Comparison of ENCODE assay signal across 31 mouse cellular contexts in the genomic region with DNA sequence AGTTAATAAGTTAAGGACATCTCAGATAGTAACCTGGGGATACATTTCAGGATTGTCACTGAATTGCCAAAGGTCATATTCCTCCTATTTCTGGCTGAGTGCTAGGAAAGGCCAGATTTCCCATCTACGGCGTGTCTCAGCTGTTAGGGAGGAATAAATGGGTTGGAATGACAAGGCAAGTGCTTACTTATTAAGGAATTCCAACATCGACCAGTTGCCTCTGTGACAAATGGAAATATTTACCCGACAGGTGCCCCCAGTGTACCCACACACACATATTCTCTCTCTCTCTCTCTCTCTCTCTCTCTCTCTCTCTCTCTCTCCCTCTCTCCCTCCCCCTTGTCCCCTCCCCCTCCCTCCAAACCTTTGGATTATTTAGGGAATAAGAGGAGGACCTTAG. TPM values are rescaled to one million over a fixed set of nuclear protein-coding genes. Genes with fewer than 3 reads are reported as not detected.
DNase-seq lines count a peak whose midpoint lies in the region; ATAC-seq and TF ChIP-seq lines count a peak whose summit lies in the region.
"Had no signal": no experiment of that assay in that cellular context is flagged by ENCODE, and none has a peak within 500 bp of the region (broad histone marks: within the 10 kb centered on the region; RNA-seq: fewer than 3 reads in every experiment).

No protein-coding gene starts in this region.

- no peak for TF ChIP-seq EP300 in liver, postnatal 0 days (IDR thresholded peaks at IDR 0.05; ENCODE audit: low read depth)

- DNase-seq in embryonic facial prominence, embryonic 14.5 days (ENCODE audit: low spot score): no peak
- no peak for DNase-seq in embryonic facial prominence, embryonic 10.5 days (ENCODE audit: low spot score)
- DNase-seq in kidney, adult 2 months: peak; percentile 35
- no peak for DNase-seq in kidney, adult 18-20 months
- peak; percentile 75 for DNase-seq in liver, adult 2 months (ENCODE audit: extremely low read depth, low read depth, low spot score)
- DNase-seq in liver, postnatal 0 days: no peak
- DNase-seq: adrenal gland, adult 8-10 months; cerebellum, adult 8-10 months; cerebellum, postnatal 36 days; gastrocnemius, postnatal 10 days; kidney, postnatal 25 days; lung, postnatal 4 days; right cerebral cortex, adult 18-20 months; spleen, adult 18-20 months; thymus, adult 18-20 months; thymus, postnatal 25 days had no signal

- no peaks in the 10 kb centered on the region for H3K9me3 ChIP-seq in embryonic facial prominence, embryonic 14.5 days (ENCODE audit: control insufficient read depth, low read length)
- H3K9me3 ChIP-seq in embryonic facial prominence, embryonic 10.5 days: no peaks in the 10 kb centered on the region
- H3K9me3 ChIP-seq in liver, postnatal 0 days (ENCODE audit: low read length): no peaks in the 10 kb centered on the region
- no peaks in the 10 kb centered on the region for H3K9me3 ChIP-seq in forebrain, embryonic 15.5 days
- H3K9me3 ChIP-seq: embryonic facial prominence, embryonic 13.5 days; forebrain, embryonic 12.5 days; G1E; hindbrain, embryonic 15.5 days; intestine, embryonic 15.5 days; liver, embryonic 12.5 days; megakaryocyte, embryonic 14.5 days; midbrain, embryonic 13.5 days had no signal

- no peak for TF ChIP-seq POLR2A in kidney, adult 2 months (IDR thresholded peaks at IDR 0.05; ENCODE audit: low read depth, low read length)
- no peak for TF ChIP-seq POLR2A in liver, adult 2 months (IDR thresholded peaks at IDR 0.05; ENCODE audit: extremely low read depth, insufficient read depth, low read length)

- no peak for ATAC-seq in embryonic facial prominence, embryonic 14.5 days (ENCODE audit: low read depth)
- ATAC-seq in liver, postnatal 0 days: no peak
- no peak for ATAC-seq in forebrain, embryonic 15.5 days (replicated peaks)
- ATAC-seq: intestine, embryonic 15.5 days; liver, embryonic 12.5 days; midbrain, embryonic 13.5 days had no signal

- TF ChIP-seq CTCF in kidney, adult 2 months (conservative IDR thresholded peaks at IDR 0.05; ENCODE audit: insufficient read depth, insufficient read length, low read depth, low read length): no peak
- TF ChIP-seq CTCF in liver, adult 2 months (IDR thresholded peaks at IDR 0.05; ENCODE audit: low read depth, low read length): no peak
- no peak for TF ChIP-seq CTCF in liver, postnatal 0 days (IDR thresholded peaks at IDR 0.05; ENCODE audit: low read depth)

- H3K4me2 ChIP-seq in embryonic facial prominence, embryonic 14.5 days (ENCODE audit: low read depth, low read length): no peak overlapping the region
- no peak overlapping the region for H3K4me2 ChIP-seq in liver, postnatal 0 days (ENCODE audit: low read depth, low read length)
- no peak overlapping the region for H3K4me2 ChIP-seq in forebrain, embryonic 15.5 days (replicated peaks)
- H3K4me2 ChIP-seq: embryonic facial prominence, embryonic 13.5 days; forebrain, embryonic 12.5 days; hindbrain, embryonic 15.5 days; intestine, embryonic 15.5 days; liver, embryonic 12.5 days; midbrain, embryonic 13.5 days had no signal

- no peaks in the 10 kb centered on the region for H3K27me3 ChIP-seq in embryonic facial prominence, embryonic 14.5 days (replicated peaks; ENCODE audit: control insufficient read depth, insufficient read depth, low read length)
- no peaks in the 10 kb centered on the region for H3K27me3 ChIP-seq in embryonic facial prominence, embryonic 10.5 days (replicated peaks; ENCODE audit: low read depth, poor library complexity, severe bottlenecking)
- H3K27me3 ChIP-seq in kidney, adult 2 months (replicated peaks; ENCODE audit: control insufficient read depth, insufficient read depth, low read length): no peaks in the 10 kb centered on the region
- H3K27me3 ChIP-seq in liver, adult 2 months (ENCODE audit: control insufficient read depth, insufficient read depth, low read length): no peaks in the 10 kb centered on the region
- no peaks in the 10 kb centered on the region for H3K27me3 ChIP-seq in liver, postnatal 0 days (ENCODE audit: insufficient read depth, low read length)
- no peaks in the 10 kb centered on the region for H3K27me3 ChIP-seq in forebrain, embryonic 15.5 days
- H3K27me3 ChIP-seq: embryonic facial prominence, embryonic 13.5 days; forebrain, embryonic 12.5 days; hindbrain, embryonic 15.5 days; intestine, embryonic 15.5 days; liver, embryonic 12.5 days; midbrain, embryonic 13.5 days had no signal

- no peaks in the 10 kb centered on the region for H3K79me2 ChIP-seq in liver, adult 2 months (ENCODE audit: control insufficient read depth, insufficient read depth, low read length)

- H3K4me3 ChIP-seq in embryonic facial prominence, embryonic 14.5 days (ENCODE audit: low read depth, low read length): no peak overlapping the region
- no peak overlapping the region for H3K4me3 ChIP-seq in embryonic facial prominence, embryonic 10.5 days
- H3K4me3 ChIP-seq in kidney, adult 2 months (ENCODE audit: insufficient read depth, low read depth, low read length): no peak overlapping the region
- no peak overlapping the region for H3K4me3 ChIP-seq in liver, adult 2 months (ENCODE audit: insufficient read depth, low read depth, low read length)
- no peak overlapping the region for H3K4me3 ChIP-seq in liver, postnatal 0 days (ENCODE audit: low read depth, low read length)
- H3K4me3 ChIP-seq in forebrain, embryonic 15.5 days: no peak overlapping the region
- H3K4me3 ChIP-seq: embryonic facial prominence, embryonic 13.5 days; forebrain, embryonic 12.5 days; hindbrain, embryonic 15.5 days; intestine, embryonic 15.5 days; liver, embryonic 12.5 days; megakaryocyte, embryonic 14.5 days; midbrain, embryonic 13.5 days had no signal

- H3K36me3 ChIP-seq in embryonic facial prominence, embryonic 14.5 days (ENCODE audit: control insufficient read depth, insufficient read depth, low read length): peaks cover 30% of the 10 kb centered on the region
- H3K36me3 ChIP-seq in embryonic facial prominence, embryonic 10.5 days (replicated peaks): peaks cover 61% of the 10 kb centered on the region
- peaks cover 4% of the 10 kb centered on the region for H3K36me3 ChIP-seq in kidney, adult 2 months (ENCODE audit: control insufficient read depth, insufficient read depth, low read length)
- H3K36me3 ChIP-seq in liver, adult 2 months (ENCODE audit: control insufficient read depth, insufficient read depth, low read length): peaks cover 12% of the 10 kb centered on the region
- no peaks in the 10 kb centered on the region; the same call in 1 of the 2 replicates for H3K36me3 ChIP-seq in liver, postnatal 0 days (replicated peaks; ENCODE audit: insufficient read depth, low read length)
- H3K36me3 ChIP-seq in forebrain, embryonic 15.5 days: peaks cover 7% of the 10 kb centered on the region; the same call in 1 of the 2 replicates

- H3K9ac ChIP-seq in embryonic facial prominence, embryonic 14.5 days (ENCODE audit: low read depth, low read length): no peak overlapping the region
- no peak overlapping the region for H3K9ac ChIP-seq in liver, adult 2 months (ENCODE audit: low read depth, low read length)
- no peak overlapping the region for H3K9ac ChIP-seq in liver, postnatal 0 days (replicated peaks)
- H3K9ac ChIP-seq in forebrain, embryonic 15.5 days (replicated peaks): no peak overlapping the region
- H3K9ac ChIP-seq: embryonic facial prominence, embryonic 13.5 days; forebrain, embryonic 12.5 days; hindbrain, embryonic 15.5 days; intestine, embryonic 15.5 days; liver, embryonic 12.5 days; midbrain, embryonic 13.5 days had no signal

- H3K4me1 ChIP-seq in embryonic facial prominence, embryonic 14.5 days (ENCODE audit: control insufficient read depth, insufficient read depth, low read length): peaks cover 25% of the 10 kb centered on the region
- peaks cover 14% of the 10 kb centered on the region for H3K4me1 ChIP-seq in embryonic facial prominence, embryonic 10.5 days
- no peaks in the 10 kb centered on the region for H3K4me1 ChIP-seq in kidney, adult 2 months (ENCODE audit: control insufficient read depth, insufficient read depth, low read length)
- peaks cover 16% of the 10 kb centered on the region for H3K4me1 ChIP-seq in liver, adult 2 months (ENCODE audit: control insufficient read depth, insufficient read depth, low read length)
- H3K4me1 ChIP-seq in liver, postnatal 0 days (ENCODE audit: insufficient read depth): peaks cover 11% of the 10 kb centered on the region; the same call in 1 of the 2 replicates
- H3K4me1 ChIP-seq in forebrain, embryonic 15.5 days: peaks cover 47% of the 10 kb centered on the region

- peak overlapping the region; percentile 80; the same call in 1 of the 2 replicates for H3K27ac ChIP-seq in embryonic facial prominence, embryonic 14.5 days (replicated peaks; ENCODE audit: low read depth, low read length)
- H3K27ac ChIP-seq in embryonic facial prominence, embryonic 10.5 days (replicated peaks): no peak overlapping the region
- H3K27ac ChIP-seq in kidney, adult 2 months (ENCODE audit: insufficient read depth, low read depth, low read length): no peak overlapping the region
- H3K27ac ChIP-seq in liver, adult 2 months (replicated peaks; ENCODE audit: insufficient read depth, low read depth, low read length): no peak overlapping the region
- H3K27ac ChIP-seq in liver, postnatal 0 days (ENCODE audit: low read depth): no peak overlapping the region
- no peak overlapping the region for H3K27ac ChIP-seq in forebrain, embryonic 15.5 days (replicated peaks)
- H3K27ac ChIP-seq: liver, embryonic 12.5 days had no signal

- WGBS in embryonic facial prominence, embryonic 14.5 days: 58% methylated on average over 4 of the region's 4 CpGs
- WGBS in embryonic facial prominence, embryonic 10.5 days: 80% methylated on average over 4 of the region's 4 CpGs
- 38% methylated on average over 4 of the region's 4 CpGs for WGBS in kidney, adult 2 months
- 20% methylated on average over 4 of the region's 4 CpGs for WGBS in liver, adult 2 months
- WGBS in liver, postnatal 0 days (ENCODE audit: insufficient replicate concordance): 73% methylated on average over 4 of the region's 4 CpGs
- 79% methylated on average over 4 of the region's 4 CpGs for WGBS in forebrain, embryonic 15.5 days

RNA-seq across cellular contexts. Expression of a gene that starts 9.1 kb away (rescaled TPM):
- 28.4 and 29.1 TPM in 2 replicates for polyA plus RNA-seq in embryonic facial prominence, embryonic 14.5 days (2014; fragmentation: Nextera tagmentation; extraction: Ambion mirVana)
- 1.5 TPM in 2 replicates for polyA plus RNA-seq in embryonic facial prominence, embryonic 10.5 days (2016; fragmentation: Nextera tagmentation; extraction: Ambion mirVana)
- 2.6 and 3.3 TPM in 2 replicates for polyA plus RNA-seq in kidney, adult 2 months (2012; rRNA removed)
- 0.54 and 0.83 TPM in 2 replicates for total RNA-seq in liver, adult 2 months (2014; rRNA removed)
- 0.17 and 0.87 TPM in 2 replicates for polyA plus RNA-seq in liver, adult 2 months (2012; rRNA removed)
- 0.32 and 0.52 TPM in 2 replicates for polyA plus RNA-seq in liver, postnatal 0 days (2015; fragmentation: Nextera tagmentation; extraction: Ambion mirVana)
- polyA plus RNA-seq in forebrain, embryonic 15.5 days (2015; fragmentation: Nextera tagmentation; extraction: Ambion mirVana): 2.6 and 2.8 TPM in 2 replicates
- total RNA-seq: monocyte, adult 5-6 weeks had no signal

RNA-seq across cellular contexts. Expression of a gene that starts 24.1 kb away (rescaled TPM):
- polyA plus RNA-seq in embryonic facial prominence, embryonic 14.5 days (2014; fragmentation: Nextera tagmentation; extraction: Ambion mirVana): 3.6 and 4.9 TPM in 2 replicates
- polyA plus RNA-seq in embryonic facial prominence, embryonic 10.5 days (2016; fragmentation: Nextera tagmentation; extraction: Ambion mirVana): 0.66 and 1.8 TPM in 2 replicates
- polyA plus RNA-seq in kidney, adult 2 months (2012; rRNA removed): 0.41 and 0.60 TPM in 2 replicates
- total RNA-seq in liver, adult 2 months (2014; rRNA removed): 0.18 and 0.47 TPM in 2 replicates
- polyA plus RNA-seq in liver, adult 2 months (2012; rRNA removed): 0.23 and 0.27 TPM in 2 replicates
- 0.18 and 0.40 TPM in 2 replicates for polyA plus RNA-seq in liver, postnatal 0 days (2015; fragmentation: Nextera tagmentation; extraction: Ambion mirVana)
- 48.0 and 53.1 TPM in 2 replicates for polyA plus RNA-seq in forebrain, embryonic 15.5 days (2015; fragmentation: Nextera tagmentation; extraction: Ambion mirVana)
- total RNA-seq: G1E; heart, postnatal 25 days; monocyte, adult 5-6 weeks had no signal
- polyA plus RNA-seq: G1E had no signal

RNA-seq across cellular contexts. Expression of a gene that starts 40.6 kb away (rescaled TPM):
- polyA plus RNA-seq in embryonic facial prominence, embryonic 14.5 days (2014; fragmentation: Nextera tagmentation; extraction: Ambion mirVana): 6.9 and 8.4 TPM in 2 replicates
- polyA plus RNA-seq in embryonic facial prominence, embryonic 10.5 days (2016; fragmentation: Nextera tagmentation; extraction: Ambion mirVana): 10.6 and 11.8 TPM in 2 replicates
- 9.3 and 9.9 TPM in 2 replicates for polyA plus RNA-seq in kidney, adult 2 months (2012; rRNA removed)
- total RNA-seq in liver, adult 2 months (2014; rRNA removed): 0.13 TPM in 1 of 2 replicates, not detected in the other
- 0.37 and 0.65 TPM in 2 replicates for polyA plus RNA-seq in liver, adult 2 months (2012; rRNA removed)
- 0.26 TPM in 1 of 2 replicates, not detected in the other for polyA plus RNA-seq in liver, postnatal 0 days (2015; fragmentation: Nextera tagmentation; extraction: Ambion mirVana)
- not detected in 2 replicates for polyA plus RNA-seq in forebrain, embryonic 15.5 days (2015; fragmentation: Nextera tagmentation; extraction: Ambion mirVana)
- total RNA-seq: adrenal gland, adult 8-10 months; G1E; gastrocnemius, postnatal 10 days; heart, adult 8-10 months; heart, postnatal 25 days; layer of hippocampus, adult 8-10 months; layer of hippocampus, postnatal 25 days; monocyte, adult 5-6 weeks had no signal
- polyA plus RNA-seq: G1E; heart, embryonic 14.5 days; hindbrain, embryonic 15.5 days; midbrain, embryonic 13.5 days had no signal

RNA-seq across cellular contexts. Expression of a gene that starts 43.6 kb away (rescaled TPM):
- polyA plus RNA-seq in embryonic facial prominence, embryonic 14.5 days (2014; fragmentation: Nextera tagmentation; extraction: Ambion mirVana): 12.6 and 15.5 TPM in 2 replicates
- polyA plus RNA-seq in embryonic facial prominence, embryonic 10.5 days (2016; fragmentation: Nextera tagmentation; extraction: Ambion mirVana): 29.5 and 29.8 TPM in 2 replicates
- 12.6 and 13.6 TPM in 2 replicates for polyA plus RNA-seq in kidney, adult 2 months (2012; rRNA removed)
- 13.4 TPM in 2 replicates for total RNA-seq in liver, adult 2 months (2014; rRNA removed)
- polyA plus RNA-seq in liver, adult 2 months (2012; rRNA removed): 7.3 and 10.0 TPM in 2 replicates
- 3.5 and 3.6 TPM in 2 replicates for polyA plus RNA-seq in liver, postnatal 0 days (2015; fragmentation: Nextera tagmentation; extraction: Ambion mirVana)
- 15.3 and 17.2 TPM in 2 replicates for polyA plus RNA-seq in forebrain, embryonic 15.5 days (2015; fragmentation: Nextera tagmentation; extraction: Ambion mirVana)

RNA-seq across cellular contexts. Expression of a gene that starts 43.6 kb away (rescaled TPM):
- 74.9 and 78.3 TPM in 2 replicates for polyA plus RNA-seq in embryonic facial prominence, embryonic 14.5 days (2014; fragmentation: Nextera tagmentation; extraction: Ambion mirVana)
- 96.0 and 105 TPM in 2 replicates for polyA plus RNA-seq in embryonic facial prominence, embryonic 10.5 days (2016; fragmentation: Nextera tagmentation; extraction: Ambion mirVana)
- 16.3 and 17.4 TPM in 2 replicates for polyA plus RNA-seq in kidney, adult 2 months (2012; rRNA removed)
- 17.2 and 18.5 TPM in 2 replicates for total RNA-seq in liver, adult 2 months (2014; rRNA removed)
- polyA plus RNA-seq in liver, adult 2 months (2012; rRNA removed): 10.7 and 15.3 TPM in 2 replicates
- 23.0 and 25.7 TPM in 2 replicates for polyA plus RNA-seq in liver, postnatal 0 days (2015; fragmentation: Nextera tagmentation; extraction: Ambion mirVana)
- 106 and 115 TPM in 2 replicates for polyA plus RNA-seq in forebrain, embryonic 15.5 days (2015; fragmentation: Nextera tagmentation; extraction: Ambion mirVana)

Comparison
In these comparisons a context has a peak if more than half of its experiments do, and no peak if none do; other contexts are left out.
1. DNase-seq: peak in kidney, adult 2 months (single experiment) and liver, adult 2 months (single experiment); none in embryonic facial prominence, embryonic 14.5 days (single experiment), embryonic facial prominence, embryonic 10.5 days (single experiment), kidney, adult 18-20 months (single experiment) and liver, postnatal 0 days (single experiment).